23 mouse cellular contexts compared by ENCODE assay signal in the genomic region with DNA sequence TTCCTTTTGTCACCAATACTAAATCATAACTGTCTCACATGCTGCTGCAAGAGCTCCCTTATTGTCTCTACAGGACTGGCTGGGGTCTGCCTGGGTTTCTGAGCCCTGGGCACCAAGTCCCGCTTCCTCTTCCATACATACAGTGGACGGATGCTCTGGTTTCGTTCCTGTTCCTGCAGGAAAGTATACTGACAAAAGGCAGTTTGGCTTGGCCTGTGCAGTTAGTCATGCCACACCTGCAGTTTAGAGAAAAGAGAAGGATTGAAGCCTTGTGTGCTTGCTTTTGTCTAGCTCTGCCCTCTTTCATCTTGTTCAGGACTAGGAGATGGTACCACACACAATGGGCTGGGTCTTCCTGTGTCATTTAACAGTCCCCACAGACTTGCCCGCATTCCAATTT. TPM values are rescaled to one million over a fixed set of nuclear protein-coding genes. Genes with fewer than 3 reads are reported as not detected.
"Had no signal": no experiment of that assay in that cellular context is flagged by ENCODE, and none has a peak within 500 bp of the region (broad histone marks: within the 10 kb centered on the region; RNA-seq: fewer than 3 reads in every experiment).

No protein-coding gene starts in this region.

- H3K27me3 ChIP-seq: embryonic facial prominence, embryonic 12.5 days; embryonic facial prominence, embryonic 13.5 days; embryonic facial prominence, embryonic 15.5 days; forebrain, embryonic 12.5 days; forebrain, embryonic 13.5 days; forebrain, embryonic 15.5 days had no signal

- H3K27ac ChIP-seq: embryonic facial prominence, embryonic 10.5 days; embryonic facial prominence, embryonic 12.5 days; embryonic facial prominence, embryonic 13.5 days; embryonic facial prominence, embryonic 15.5 days; forebrain, embryonic 10.5 days; forebrain, embryonic 12.5 days; forebrain, embryonic 13.5 days; forebrain, embryonic 15.5 days; heart, embryonic 10.5 days had no signal

- H3K36me3 ChIP-seq: embryonic facial prominence, embryonic 10.5 days; embryonic facial prominence, embryonic 12.5 days; embryonic facial prominence, embryonic 13.5 days; embryonic facial prominence, embryonic 15.5 days; forebrain, embryonic 10.5 days; forebrain, embryonic 12.5 days; forebrain, embryonic 15.5 days; heart, embryonic 10.5 days had no signal

- H3K9me3 ChIP-seq: embryonic facial prominence, embryonic 10.5 days; embryonic facial prominence, embryonic 12.5 days; embryonic facial prominence, embryonic 13.5 days; embryonic facial prominence, embryonic 15.5 days; forebrain, embryonic 10.5 days; forebrain, embryonic 12.5 days; forebrain, embryonic 13.5 days; forebrain, embryonic 15.5 days; heart, embryonic 10.5 days had no signal

- ATAC-seq: forebrain, embryonic 13.5 days; forebrain, embryonic 14.5 days; forebrain, embryonic 15.5 days; forebrain, embryonic 16.5 days; forebrain, postnatal 0 days had no signal

- H3K4me2 ChIP-seq: embryonic facial prominence, embryonic 12.5 days; embryonic facial prominence, embryonic 13.5 days; embryonic facial prominence, embryonic 15.5 days; forebrain, embryonic 12.5 days; forebrain, embryonic 13.5 days; forebrain, embryonic 15.5 days had no signal

- H3K9ac ChIP-seq: embryonic facial prominence, embryonic 12.5 days; embryonic facial prominence, embryonic 13.5 days; embryonic facial prominence, embryonic 15.5 days; forebrain, embryonic 12.5 days; forebrain, embryonic 13.5 days; forebrain, embryonic 15.5 days; forebrain, postnatal 0 days had no signal

- DNase-seq: cerebellum, adult 8-10 months; cerebellum, adult 9-10 months; cerebellum, adult 9-11 months; cerebellum, postnatal 36 days; embryo, embryonic 11 days; forebrain, postnatal 0 days; gastrocnemius, adult 2 months; gastrocnemius, postnatal 10 days; gastrocnemius, postnatal 14 days; gastrocnemius, postnatal 25 days; gastrocnemius, postnatal 36 days had no signal

- H3K4me1 ChIP-seq: embryonic facial prominence, embryonic 15.5 days; forebrain, embryonic 10.5 days; forebrain, embryonic 13.5 days; forebrain, embryonic 15.5 days had no signal

- H3K4me3 ChIP-seq: embryonic facial prominence, embryonic 10.5 days; embryonic facial prominence, embryonic 12.5 days; embryonic facial prominence, embryonic 13.5 days; embryonic facial prominence, embryonic 15.5 days; erythroblast, embryonic 14.5 days; forebrain, embryonic 10.5 days; forebrain, embryonic 12.5 days; forebrain, embryonic 13.5 days; forebrain, embryonic 15.5 days; gastrocnemius, adult 2 months; heart, embryonic 10.5 days had no signal

RNA-seq across cellular contexts. Expression of a gene that starts 41.8 kb away (rescaled TPM):
- polyA plus RNA-seq: erythroblast, embryonic 14.5 days had no signal
